Mouse (Mus musculus): ENCODE measurements around the gene D430042O09Rik.
A peak's percentile ranks its signal among the peaks of the same experiment; 100 is the strongest.
"Not testable (repeated sequence)": the region's sequence is repeated elsewhere in the genome, so short reads cannot be mapped to it uniquely, and the experiment has no call there.

Gene D430042O09Rik

GRCm38 (mm10) chr7:125707593-125708022 lies at the start of gene D430042O09Rik, which contains the start of gene Gtf3c1:
D430042O09Rik (plus strand) TSS chr7:125707888.
Gtf3c1 (minus strand) TSS chr7:125707780.
- peak; percentile 99 for DNase-seq (ENCODE audit: low read depth, low spot score)

GRCm38 (mm10) chr7:125663654-125664053 lies 44.0 kb upstream of the D430042O09Rik start:
- DNase-seq (ENCODE audit: low read depth, low spot score): no peak

GRCm38 (mm10) chr7:125670865-125671264 lies 36.8 kb upstream of the D430042O09Rik start:
- DNase-seq (ENCODE audit: low read depth, low spot score): no peak

GRCm38 (mm10) chr7:125671396-125671795 lies 36.3 kb upstream of the D430042O09Rik start:
- no peak for DNase-seq (ENCODE audit: low read depth, low spot score)

GRCm38 (mm10) chr7:125674916-125675315 lies 32.8 kb upstream of the D430042O09Rik start:
- DNase-seq (ENCODE audit: low read depth, low spot score): peak; percentile 18

- DNase-seq (ENCODE audit: low read depth, low spot score): no peak
Observed at GRCm38 (mm10) chr7:125678756-125679155, 28.9 kb upstream of the D430042O09Rik start.

- no peak for DNase-seq (ENCODE audit: low read depth, low spot score)
Observed at GRCm38 (mm10) chr7:125679936-125680335, 27.8 kb upstream of the D430042O09Rik start.

- no peak for DNase-seq (ENCODE audit: low read depth, low spot score)
Observed at GRCm38 (mm10) chr7:125690516-125690915, 17.2 kb upstream of the D430042O09Rik start.

GRCm38 (mm10) chr7:125694056-125694455 lies 13.6 kb upstream of the D430042O09Rik start:
- no peak for DNase-seq (ENCODE audit: low read depth, low spot score)

GRCm38 (mm10) chr7:125702791-125703190 lies 4.9 kb upstream of the D430042O09Rik start:
- no peak for DNase-seq (ENCODE audit: low read depth, low spot score)

GRCm38 (mm10) chr7:125707186-125707585 lies 502 bp upstream of the D430042O09Rik start:
- no peak for DNase-seq (ENCODE audit: low read depth, low spot score)

GRCm38 (mm10) chr7:125708100-125708499 lies 412 bp downstream of the D430042O09Rik start:
- DNase-seq (ENCODE audit: low read depth, low spot score): peak; percentile 28

- DNase-seq (ENCODE audit: low read depth, low spot score): not testable (repeated sequence)
Observed at GRCm38 (mm10) chr7:125713542-125714055, 5.9 kb downstream of the D430042O09Rik start.

- no peak for DNase-seq (ENCODE audit: low read depth, low spot score)
Observed at GRCm38 (mm10) chr7:125714803-125715202, 7.1 kb downstream of the D430042O09Rik start.

GRCm38 (mm10) chr7:125716724-125717123 lies 9.0 kb downstream of the D430042O09Rik start:
- DNase-seq (ENCODE audit: low read depth, low spot score): no peak

GRCm38 (mm10) chr7:125717612-125718011 lies 9.9 kb downstream of the D430042O09Rik start:
- DNase-seq (ENCODE audit: low read depth, low spot score): no peak

- no peak for DNase-seq (ENCODE audit: low read depth, low spot score)
Observed at GRCm38 (mm10) chr7:125720370-125720769, 12.7 kb downstream of the D430042O09Rik start.

GRCm38 (mm10) chr7:125721033-125721432 lies 13.3 kb downstream of the D430042O09Rik start:
- no peak for DNase-seq (ENCODE audit: low read depth, low spot score)

- no peak for DNase-seq (ENCODE audit: low read depth, low spot score)
Observed at GRCm38 (mm10) chr7:125722127-125722526, 14.4 kb downstream of the D430042O09Rik start.

GRCm38 (mm10) chr7:125723189-125723972 lies 15.7 kb downstream of the D430042O09Rik start:
- DNase-seq (ENCODE audit: low read depth, low spot score): no peak

GRCm38 (mm10) chr7:125731679-125732078 lies 24.0 kb downstream of the D430042O09Rik start:
- DNase-seq (ENCODE audit: low read depth, low spot score): no peak

- DNase-seq (ENCODE audit: low read depth, low spot score): no peak
Observed at GRCm38 (mm10) chr7:125733791-125734190, 26.1 kb downstream of the D430042O09Rik start.
